Mouse (Mus musculus) E14TG2a.4 (cell line): ENCODE results near the gene Nek9.

Experiments used
- CTCF ChIP-seq: conservative IDR thresholded peaks from 2 replicates; pipeline ENCODE4 v1.5.1; 2014; ENCODE audit warnings: low read length
- NANOG ChIP-seq: IDR thresholded peaks from 2 replicates; pipeline ENCODE4 v1.6.1; 2014; ENCODE audit warnings: borderline replicate concordance, low read length, mixed read lengths
- POU5F1 ChIP-seq: IDR thresholded peaks from 2 replicates; pipeline ENCODE4 v1.6.1; 2014; ENCODE audit warnings: low read length, borderline replicate concordance

DNA sequence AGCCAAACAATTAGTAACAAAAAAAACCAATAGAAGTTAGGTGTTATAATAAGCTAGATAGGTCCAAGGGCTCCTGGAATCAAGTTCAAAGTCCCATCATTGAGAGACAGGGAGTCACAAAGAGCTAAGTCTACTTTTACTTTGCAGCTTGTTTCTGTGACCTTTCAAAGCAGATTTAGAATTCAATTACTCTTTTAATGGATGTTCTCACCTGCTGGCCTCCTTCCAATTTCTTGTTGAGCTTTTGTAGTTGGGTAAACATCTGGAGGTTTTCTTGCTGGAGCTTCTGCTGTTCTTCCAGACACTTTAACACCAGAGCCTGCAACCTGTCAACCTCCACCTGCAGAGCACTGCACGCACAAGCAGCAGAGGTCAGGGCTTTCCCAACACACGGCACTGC is 35.9 kb downstream of the Nek9 start:
- TF ChIP-seq CTCF, result no peak
- TF ChIP-seq POU5F1, result no peak
- no peak for TF ChIP-seq NANOG
